Mouse (Mus musculus) lung, adult 18-20 months (tissue): ENCODE results near the gene Tsc1.

Experiments
- DNase-seq, 2 experiments: peaks; one replicate each; pipeline ENCODE4 v3.0.0; 2022; ENCODE audit warnings: mixed read lengths in 2 of 2

Tsc1 gene

DNA sequence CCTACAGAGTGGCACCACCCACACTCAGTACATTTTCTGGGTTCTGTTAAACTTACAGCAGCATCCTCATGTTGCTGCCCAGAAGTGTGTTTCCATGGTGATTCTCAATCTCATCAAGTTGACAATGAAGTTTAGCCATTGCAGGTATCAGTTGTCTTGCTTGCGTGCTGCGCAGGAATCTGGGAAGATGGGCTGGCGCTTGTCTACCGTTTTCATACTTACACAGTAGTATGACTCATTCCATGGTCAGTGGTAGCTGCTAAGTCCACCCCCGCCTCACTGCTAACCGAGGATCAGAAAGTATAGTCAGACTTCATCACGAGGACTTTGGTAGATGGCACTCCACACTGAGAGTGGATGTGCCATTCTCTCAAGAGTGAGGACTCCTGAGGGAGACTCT, 12.3 kb downstream of the Tsc1 start:
- DNase-seq = no peak

DNA sequence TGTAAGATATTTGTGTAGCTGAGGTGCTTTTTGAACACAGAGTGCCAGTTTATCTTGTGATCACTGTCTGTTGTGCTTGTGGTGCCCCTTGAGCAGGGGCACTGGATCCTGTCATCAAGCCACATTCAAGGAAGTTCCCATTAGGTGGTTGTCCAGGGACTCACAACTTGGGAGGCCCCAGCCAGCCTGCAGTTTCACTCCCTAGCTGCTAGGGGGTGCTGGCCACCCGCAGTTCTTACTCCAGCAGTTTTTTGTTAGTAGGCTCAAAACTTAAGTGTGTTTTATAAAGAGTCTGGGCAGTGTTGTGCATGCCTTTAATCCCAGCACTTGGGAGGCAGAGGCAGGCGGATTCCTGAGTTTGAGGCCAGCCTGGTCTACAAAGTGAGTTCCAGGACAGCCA, 13.3 kb downstream of the Tsc1 start:
- DNase-seq = no peak

GRCm38 (mm10) chr2:28656216-28656615, 15.2 kb downstream of the Tsc1 start:
- peak; percentile 39 to 53 for DNase-seq

DNA sequence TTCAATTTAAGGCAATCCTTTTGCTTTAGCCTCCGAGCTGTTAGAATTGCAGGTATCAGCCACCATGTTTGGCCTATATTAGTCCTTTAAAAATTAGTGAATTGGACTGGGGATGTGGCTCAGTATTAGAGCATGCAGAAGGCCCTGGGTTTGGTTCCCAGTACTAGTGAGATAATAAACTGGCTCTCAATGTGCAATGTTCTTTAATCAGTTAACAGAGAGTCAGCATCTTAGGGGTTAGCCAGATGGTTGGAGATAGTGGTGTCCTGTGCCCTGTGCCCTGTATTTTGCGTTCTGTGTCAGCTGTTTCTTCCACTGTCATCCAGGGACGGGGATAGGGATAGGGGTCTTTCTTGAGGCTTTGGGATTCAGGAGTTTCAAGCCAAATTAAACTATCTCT, 21.9 kb downstream of the Tsc1 start:
- DNase-seq = no peak

DNA sequence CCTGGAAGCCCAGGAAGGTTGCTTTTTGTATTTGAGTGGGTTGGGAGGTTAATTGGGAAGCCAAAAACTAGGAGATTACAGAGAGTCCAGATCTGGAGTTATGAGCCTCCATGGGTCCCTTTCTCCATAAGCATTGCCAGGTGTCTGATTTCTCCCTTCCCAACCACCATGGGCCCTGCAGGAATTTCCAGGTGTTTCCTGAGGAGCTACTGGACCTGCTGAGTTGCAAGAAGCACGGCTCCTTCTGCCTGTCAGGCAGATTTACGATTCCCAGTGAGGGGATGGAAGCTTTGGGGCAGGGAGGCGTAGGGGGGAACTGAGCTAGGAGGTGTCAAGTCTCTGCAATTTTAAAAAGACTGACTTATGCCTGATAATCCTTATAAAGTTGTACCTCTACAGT, 24.8 kb downstream of the Tsc1 start:
- no peak for DNase-seq

GRCm38 (mm10) chr2:28671438-28671837, 30.4 kb downstream of the Tsc1 start:
- DNase-seq = no peak

DNA sequence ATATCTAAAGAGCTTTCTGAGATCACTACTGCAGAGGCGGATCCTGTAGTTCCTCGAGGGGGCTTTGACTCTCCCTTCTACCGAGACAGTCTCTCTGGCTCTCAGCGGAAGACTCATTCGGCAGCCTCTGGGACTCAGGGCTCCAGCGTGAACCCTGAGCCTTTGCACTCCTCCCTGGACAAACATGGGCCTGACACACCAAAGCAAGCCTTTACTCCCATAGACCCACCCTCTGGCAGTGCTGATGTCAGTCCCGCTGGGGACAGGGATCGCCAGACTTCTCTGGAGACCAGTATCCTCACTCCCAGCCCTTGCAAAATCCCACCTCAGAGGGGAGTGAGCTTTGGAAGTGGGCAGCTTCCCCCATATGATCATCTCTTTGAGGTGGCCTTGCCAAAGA, 35.0 kb downstream of the Tsc1 start:
- no peak for DNase-seq

- no peak for DNase-seq
Measured at GRCm38 (mm10) chr2:28680710-28681109, 39.7 kb downstream of the Tsc1 start.

- DNase-seq = peak; percentile 28 to 47
Measured at GRCm38 (mm10) chr2:28681718-28682117, 40.7 kb downstream of the Tsc1 start.

GRCm38 (mm10) chr2:28685895-28686294, 44.9 kb downstream of the Tsc1 start:
- no peak for DNase-seq

DNA sequence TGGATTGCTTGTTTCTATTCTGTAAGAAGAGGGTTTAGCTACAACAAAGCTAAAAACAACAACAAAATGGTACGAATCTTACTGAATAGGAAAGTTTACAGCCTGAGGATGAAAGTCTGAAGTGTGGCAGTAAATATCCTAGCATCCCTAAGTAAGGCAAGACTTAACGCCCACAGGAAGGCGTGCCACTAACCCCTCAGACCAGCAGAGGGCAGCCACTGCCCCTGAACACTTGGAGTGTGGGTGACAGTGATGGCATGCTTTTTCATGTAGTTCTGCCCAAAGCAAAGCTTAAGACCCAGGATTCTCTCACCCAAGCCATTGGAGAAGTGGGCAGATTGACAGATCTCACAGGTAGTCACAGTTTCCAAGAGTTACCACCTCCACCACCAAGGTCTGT, 47.4 kb downstream of the Tsc1 start:
- peak; percentile 15 to 21 for DNase-seq

GRCm38 (mm10) chr2:28692692-28693091, 51.7 kb downstream of the Tsc1 start:
- DNase-seq = peak in 1 of 2 experiments; percentile 17

DNA sequence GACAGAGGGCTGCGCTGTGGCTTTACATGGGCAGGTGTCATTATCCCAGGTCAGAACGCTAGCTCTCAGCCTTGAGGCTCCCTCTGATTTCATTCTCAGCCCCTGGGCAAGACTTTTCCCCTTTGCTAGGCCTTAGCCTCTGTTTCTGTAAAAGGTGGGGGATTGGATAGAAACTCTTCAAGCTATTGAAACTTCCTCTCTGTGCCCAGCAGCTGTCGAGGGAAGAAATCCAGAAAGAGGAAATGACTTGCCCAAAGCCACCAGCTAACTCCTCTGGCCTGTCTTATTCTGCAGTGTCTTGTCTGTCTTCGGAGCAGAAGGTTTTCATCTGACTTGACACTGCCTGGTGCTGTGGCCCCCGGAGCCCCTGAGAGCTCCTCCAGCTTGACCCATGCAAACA, 57.5 kb downstream of the Tsc1 start:
- DNase-seq = peak; percentile 16 to 17

- DNase-seq = peak; percentile 79 to 84
Measured at GRCm38 (mm10) chr2:28699361-28700335, 58.6 kb downstream of the Tsc1 start, which contains the start of the genes Spaca9 and Ak8. TSS of gene Spaca9 (minus strand) at chr2:28699727. TSS of gene Ak8 (plus strand) at chr2:28700164.

DNA sequence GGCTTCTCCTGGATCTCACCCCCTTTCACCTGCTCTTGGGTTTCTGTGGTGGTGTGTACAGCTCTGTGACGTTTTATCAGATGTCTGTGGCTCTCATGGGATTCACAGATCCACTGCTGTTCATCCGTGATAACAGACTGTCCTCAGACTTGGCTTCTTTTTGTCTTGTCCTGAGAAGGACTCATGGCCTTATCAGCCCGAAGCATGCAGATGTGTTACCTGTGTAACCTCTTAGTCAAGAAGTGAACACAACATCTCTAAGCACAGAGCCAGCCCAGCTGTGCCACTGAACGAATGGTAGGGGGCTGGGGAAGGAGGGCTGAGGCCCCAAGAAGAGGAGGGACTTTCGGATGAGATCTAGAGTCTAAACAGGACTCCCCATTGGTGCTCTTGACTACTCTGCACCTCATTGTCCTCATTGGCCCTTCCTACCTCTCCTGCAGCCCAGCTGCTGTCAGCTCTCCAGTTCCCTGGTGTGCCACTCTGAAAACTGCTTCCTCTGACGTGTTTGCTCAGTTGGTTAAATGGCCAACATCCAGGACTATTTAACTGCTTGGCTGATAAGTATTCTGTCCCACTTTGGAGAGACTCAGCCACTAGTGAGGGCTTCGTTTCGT, 60.7 kb downstream of the Tsc1 start:
- no peak for DNase-seq

DNA sequence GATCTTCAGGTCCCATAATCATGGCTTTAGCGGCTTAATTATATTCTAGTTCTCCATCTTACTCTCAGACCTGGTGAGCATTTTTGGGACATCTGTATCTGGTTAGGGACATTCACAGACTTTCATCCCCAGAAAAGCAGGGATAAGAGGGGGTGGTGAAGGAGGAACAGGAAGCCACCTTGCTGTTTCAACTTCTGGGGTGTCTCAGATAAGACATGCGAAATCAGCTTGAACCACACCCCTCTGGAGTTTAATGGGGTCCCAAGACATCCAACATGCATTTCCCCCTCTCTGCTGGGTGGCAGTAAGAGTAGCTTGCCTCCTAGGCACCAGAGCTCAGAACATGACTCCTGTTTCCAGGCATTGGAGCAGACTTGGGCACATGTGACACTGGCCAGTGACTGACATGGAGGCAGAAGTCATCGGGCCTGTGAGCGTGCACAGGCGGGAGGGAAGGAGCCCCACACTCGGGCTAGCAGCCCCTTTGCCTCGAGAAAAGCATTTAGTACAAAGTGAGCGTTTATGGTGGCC, 65.1 kb downstream of the Tsc1 start:
- DNase-seq = no peak

GRCm38 (mm10) chr2:28706787-28707186, 65.8 kb downstream of the Tsc1 start:
- no peak for DNase-seq

DNA sequence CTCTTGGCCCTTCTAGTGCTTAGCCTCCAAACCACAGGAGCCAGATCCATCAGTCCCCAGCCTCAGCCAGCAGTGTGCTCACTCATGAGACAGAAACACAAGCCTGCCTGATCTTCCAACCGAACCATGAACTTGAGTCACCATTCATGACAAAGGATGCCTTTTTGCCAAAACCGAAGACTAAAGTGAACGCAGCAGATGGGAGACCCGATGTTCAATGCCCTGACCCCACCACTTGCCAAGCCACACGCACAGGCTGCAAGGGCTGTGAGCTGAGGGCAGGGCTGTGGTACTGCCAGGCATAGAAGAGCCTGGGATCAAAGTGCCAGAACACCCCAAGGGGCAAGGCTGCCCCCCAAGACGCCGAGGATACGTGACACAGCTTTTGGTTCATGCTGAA, 72.0 kb downstream of the Tsc1 start:
- no peak for DNase-seq

DNA sequence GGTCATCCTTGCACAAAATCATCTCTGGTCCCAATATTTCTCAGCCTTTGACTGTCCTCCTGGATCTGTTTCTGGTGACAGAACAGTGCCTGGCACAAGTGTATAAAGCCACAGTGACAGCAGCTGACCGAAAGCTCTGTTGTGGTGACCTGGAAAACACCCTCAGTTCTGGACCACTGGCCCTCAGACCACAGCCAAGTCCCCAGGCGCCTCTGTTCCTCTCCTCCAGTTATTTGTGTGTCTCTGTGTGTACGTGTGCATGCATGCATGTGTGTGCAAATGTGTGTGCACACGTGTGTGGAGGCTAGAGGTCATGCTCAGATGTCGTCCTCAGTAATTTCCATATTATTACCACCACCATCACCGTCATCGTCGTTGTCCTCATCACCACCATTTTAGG, 81.4 kb downstream of the Tsc1 start:
- no peak for DNase-seq

- no peak for DNase-seq
Measured at GRCm38 (mm10) chr2:28723912-28724311, 82.9 kb downstream of the Tsc1 start.

GRCm38 (mm10) chr2:28727786-28728404, 86.9 kb downstream of the Tsc1 start:
- DNase-seq = no peak

- DNase-seq = no peak
Measured at GRCm38 (mm10) chr2:28730676-28731075, 89.6 kb downstream of the Tsc1 start.

- no peak for DNase-seq
Measured at GRCm38 (mm10) chr2:28737112-28737511, 96.1 kb downstream of the Tsc1 start.
